Mouse (Mus musculus): ENCODE results near the gene H6pd.

H6pd gene

DNA sequence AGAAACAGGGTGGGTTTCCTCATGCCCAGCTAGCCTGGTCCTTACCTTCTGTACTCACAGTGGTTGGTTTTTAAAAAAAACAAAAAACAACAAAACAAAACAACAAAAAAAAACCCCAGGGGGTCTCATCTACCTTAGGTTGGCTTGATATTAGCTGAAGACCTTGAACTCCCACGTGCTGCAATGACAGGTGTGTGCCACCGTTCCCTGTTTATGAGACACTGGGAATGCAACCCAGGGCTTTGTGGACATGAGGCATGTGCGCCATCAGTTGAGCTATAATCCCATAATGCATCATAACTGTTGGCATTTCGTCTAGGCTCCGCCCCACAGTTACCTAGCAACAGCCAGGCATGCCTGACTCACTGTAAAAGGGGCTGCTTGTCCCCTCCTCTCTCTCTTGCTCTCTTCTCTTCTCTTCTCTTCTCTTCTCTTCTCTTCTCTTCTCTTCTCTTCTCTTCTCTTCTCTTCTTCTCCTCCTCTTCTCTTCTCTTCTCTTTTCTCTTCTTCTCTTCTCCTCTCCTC, 33.0 kb downstream of the H6pd start:
- in situ Hi-C loops (cut with MboI, MseI), result no loop called here

DNA sequence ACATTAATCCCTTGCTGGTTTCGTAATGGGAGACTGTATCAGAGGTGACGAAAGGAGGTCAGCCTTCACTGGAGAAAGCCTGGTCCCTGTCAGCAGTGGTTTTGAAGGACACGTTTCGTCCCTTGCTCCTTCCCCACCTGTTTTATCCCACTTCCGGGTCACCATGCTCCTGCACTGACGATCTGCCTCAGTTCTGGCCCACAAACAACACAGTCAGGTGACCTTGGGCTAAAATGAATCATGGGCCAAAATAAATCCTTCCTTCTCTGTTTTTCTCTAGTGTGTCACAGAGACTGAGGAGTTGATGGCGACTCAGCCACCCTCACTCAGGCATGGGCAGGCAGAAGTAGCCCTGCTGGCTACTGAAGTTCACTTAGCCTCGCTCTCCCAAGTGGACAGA, 33.5 kb downstream of the H6pd start:
- in situ Hi-C loops (cut with MboI, MseI), result no loop called here

DNA sequence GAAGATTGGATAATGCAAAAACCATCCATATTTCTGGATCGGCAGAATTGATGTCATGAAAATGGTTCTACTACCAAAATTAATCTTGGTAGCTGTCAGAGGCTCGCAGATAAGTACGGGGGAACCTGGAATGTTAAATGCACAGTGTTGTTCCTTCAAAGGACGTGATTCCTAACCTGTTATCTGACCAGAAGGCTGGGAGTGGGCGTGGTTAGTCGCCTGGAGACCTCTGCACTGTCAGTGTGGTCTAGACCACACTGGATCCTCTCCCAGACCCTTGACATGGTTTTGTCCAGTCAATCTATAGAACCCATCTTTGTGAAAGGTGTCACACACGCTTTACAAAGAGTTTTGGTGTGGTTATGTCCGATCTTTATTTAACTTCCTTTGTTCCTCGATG, 37.4 kb downstream of the H6pd start:
- in situ Hi-C loops (cut with MboI, MseI), result no loop called here

DNA sequence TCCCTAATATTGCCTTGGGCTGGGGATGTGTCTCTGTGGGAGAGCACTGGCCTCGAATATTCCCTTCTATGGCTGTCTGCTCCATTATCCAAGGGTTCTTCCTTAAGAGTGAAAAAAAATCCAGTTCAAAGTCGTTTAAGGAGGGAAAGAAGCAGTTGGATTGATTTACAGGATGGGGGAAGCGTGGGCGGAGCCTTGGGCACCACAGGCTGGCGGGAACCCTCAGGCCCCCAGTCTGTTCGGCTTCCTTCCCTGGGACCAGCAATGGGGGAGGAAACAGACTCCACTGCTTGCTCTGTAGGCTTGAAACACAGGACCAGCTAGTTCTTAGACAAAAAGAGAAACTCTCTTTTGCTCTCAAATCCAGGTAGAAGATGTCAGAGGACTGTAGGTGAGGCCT, 40.3 kb downstream of the H6pd start:
- in situ Hi-C loops (cut with MboI, MseI), result loop anchor here (5.0 kb wide), 1 partner anchor 166 kb away; no protein-coding TSS in a partner anchor

DNA sequence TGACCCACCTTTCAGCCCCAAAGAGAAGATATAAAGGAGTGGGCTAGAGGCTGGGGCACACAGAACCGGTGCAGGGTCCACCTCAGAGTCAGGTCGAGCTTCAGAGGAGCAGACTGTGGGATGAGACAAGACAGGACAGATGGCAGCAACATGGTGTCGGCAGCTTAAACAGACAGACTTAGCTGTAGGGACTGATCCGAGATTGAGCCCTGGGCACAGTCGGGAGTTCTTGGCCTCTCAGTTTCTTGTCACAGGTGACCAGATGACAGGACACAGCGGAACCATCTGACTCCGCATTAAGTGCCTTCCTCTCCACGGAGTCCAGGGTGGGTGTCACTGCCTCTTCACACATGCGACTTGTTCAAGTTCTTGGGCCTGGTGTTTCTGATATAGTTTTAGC, 41.9 kb downstream of the H6pd start:
- in situ Hi-C loops (cut with MboI, MseI), result loop anchor here (5.0 kb wide), 1 partner anchor 165 kb away; no protein-coding TSS in a partner anchor

DNA sequence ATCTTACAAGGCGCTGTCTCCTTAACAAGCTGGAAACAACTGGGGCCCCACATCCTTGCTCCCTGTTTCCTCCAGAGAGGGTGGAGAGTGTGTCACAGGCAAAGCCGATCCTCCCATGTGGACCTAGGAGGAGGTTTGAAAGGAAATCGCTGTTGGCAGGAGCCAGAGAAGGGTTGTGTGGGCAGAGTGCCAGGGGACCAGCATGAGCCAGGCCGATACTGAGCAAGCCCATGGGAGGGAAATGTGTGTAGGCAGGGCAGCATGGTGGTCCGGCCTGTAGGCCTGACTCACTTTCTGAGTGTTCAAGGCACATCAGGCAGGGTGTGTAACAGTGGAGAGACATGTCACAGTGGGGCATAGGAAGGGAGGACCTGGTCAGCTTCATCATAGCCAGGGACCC, 42.6 kb downstream of the H6pd start:
- in situ Hi-C loops (cut with MboI, MseI), result loop anchor here (5.0 kb wide), 1 partner anchor 164 kb away; no protein-coding TSS in a partner anchor

DNA sequence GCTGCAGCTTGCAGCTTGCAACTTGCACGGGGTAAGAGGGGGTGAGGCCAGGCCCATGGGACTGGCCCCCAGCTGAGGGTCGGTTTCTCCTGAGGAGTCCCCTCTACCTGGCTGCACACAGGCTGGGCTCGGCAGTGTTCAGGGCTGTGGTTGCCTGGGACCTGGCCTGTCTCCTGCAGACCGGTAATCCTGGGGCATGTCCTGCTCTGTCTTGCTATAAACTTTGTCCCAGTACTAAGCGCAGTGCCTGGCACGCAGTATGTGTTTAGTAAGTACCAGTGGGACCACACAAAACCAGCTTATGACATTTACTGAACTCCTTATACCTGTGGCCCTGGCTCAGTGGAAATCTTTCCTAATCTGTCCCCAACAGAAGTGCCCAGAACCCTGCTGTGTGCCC, 43.2 kb downstream of the H6pd start:
- in situ Hi-C loops (cut with MboI, MseI), result loop anchor here (5.0 kb wide), 1 partner anchor 163 kb away; no protein-coding TSS in a partner anchor

DNA sequence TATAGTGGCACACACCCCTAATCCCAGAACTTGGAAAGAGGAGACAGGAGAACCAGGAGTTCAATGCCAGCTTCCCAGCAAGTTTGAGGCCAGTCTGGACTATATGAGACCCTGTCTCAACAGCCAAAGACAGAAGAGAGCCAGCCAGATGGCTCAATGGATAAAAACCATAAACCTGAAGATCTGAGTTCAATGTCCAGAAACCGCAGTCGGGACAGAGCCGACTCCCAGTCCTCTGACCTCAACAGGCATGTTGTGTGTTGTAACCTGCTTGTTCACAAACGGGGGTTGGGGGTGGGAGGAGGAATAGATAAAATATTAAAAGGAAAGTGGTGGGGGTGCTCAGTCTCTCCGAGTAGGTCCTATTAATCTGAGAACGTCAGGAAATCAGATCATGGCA, 43.6 kb downstream of the H6pd start:
- in situ Hi-C loops (cut with MboI, MseI), result loop anchor here (5.0 kb wide), 1 partner anchor 163 kb away; no protein-coding TSS in a partner anchor

DNA sequence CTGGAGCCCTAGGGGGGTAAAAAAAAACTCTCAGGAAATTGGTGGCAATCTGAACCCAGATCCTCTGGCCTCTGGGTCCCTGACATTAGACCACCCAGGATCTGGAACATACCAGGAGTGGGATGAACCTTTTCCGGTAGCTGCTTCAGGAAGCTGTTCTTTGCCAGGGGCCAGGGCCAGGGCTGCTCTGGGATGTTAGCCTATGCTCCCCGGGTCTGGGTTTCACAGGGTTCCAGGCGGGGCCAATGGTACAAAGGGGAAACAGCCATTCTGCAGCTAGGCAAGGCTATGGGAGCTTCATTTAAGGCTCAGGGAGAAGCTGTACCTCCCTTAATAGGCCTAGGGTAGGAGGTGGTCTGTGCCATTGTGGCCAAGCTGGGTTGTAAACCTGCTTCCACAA, 44.1 kb downstream of the H6pd start:
- in situ Hi-C loops (cut with MboI, MseI), result loop anchor here (5.0 kb wide), 1 partner anchor 162 kb away; no protein-coding TSS in a partner anchor

DNA sequence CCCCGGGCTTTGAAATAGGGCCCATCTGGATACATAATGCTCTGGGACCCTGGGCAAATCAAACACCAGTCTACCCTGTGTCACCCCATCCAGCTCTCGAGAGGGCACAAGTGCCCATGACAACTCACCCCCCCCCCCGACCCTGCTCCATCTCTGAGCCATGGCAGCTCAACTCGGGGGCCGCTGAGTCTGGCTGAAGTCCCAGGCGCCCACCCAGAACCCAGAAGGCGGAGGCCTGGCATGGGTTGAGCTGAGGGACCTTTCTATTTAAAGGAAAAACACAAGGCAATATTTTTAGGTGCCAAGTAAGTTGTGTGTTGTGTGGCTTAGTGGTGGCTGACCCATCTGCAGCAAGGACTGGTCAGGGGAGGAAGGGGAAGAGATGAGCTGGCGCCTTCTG, 44.5 kb downstream of the H6pd start:
- in situ Hi-C loops (cut with MboI, MseI), result no loop called here

DNA sequence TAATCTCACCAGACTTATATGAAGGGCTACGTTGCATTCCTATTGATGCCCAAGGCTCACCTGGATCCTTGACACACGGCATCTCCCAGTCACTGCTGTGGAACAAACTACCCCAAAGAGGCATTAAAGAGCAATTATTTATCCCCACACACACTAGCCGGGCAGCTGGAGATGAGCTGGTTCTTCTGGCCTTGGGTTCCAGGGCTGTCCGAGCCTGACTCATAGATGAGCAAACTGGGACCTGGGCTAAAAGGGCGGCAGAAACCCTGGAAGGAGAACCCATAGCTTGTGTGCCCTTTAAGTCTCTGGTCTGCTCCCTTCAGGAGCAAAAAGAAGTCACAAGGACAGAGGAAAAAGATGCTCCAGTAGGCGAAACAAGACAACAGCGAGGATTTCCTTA, 48.4 kb downstream of the H6pd start:
- in situ Hi-C loops (cut with MboI, MseI), result no loop called here

DNA sequence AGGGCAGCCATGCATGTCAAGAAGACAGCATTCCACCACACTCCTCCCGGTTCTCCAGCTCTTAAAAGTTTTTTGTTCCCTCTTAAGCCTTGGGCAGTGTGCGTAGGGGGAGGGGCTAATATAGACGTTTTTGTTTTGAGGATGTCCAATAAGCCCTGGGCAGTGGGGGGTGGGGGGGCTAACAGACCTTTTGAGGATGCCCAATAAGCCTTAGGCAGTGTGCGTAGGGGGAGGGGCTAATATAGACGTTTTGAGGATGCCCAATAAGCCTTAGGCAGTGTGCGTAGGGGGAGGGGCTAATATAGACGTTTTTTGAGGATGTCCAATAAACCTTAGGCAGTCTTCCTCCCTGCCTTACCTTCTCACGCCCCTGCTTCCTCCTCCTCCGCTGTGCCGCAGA, 49.0 kb downstream of the H6pd start:
- in situ Hi-C loops (cut with MboI, MseI), result loop anchor here (5.0 kb wide), 1 partner anchor 123 kb away; no protein-coding TSS in a partner anchor

DNA sequence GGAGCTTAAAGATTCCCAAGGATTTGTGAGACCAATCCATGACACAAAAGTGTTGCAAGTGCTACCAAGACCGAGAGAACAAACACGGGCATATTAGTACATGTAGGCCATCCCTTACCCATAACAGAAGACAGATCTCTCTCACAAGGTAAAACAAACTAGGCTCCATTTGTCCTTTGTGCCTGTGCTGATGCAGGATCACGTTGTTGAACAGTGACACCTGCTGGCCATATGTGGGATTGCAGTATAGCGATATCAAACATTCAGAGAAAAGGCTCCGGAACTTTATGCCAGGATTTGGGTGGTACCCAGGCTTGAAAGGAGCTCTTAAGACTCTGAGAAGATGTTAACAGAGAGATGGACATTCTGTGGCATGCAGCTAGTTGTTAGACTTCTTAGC, 50.3 kb downstream of the H6pd start:
- in situ Hi-C loops (cut with MboI, MseI), result loop anchor here (5.0 kb wide), 1 partner anchor 121 kb away; no protein-coding TSS in a partner anchor

DNA sequence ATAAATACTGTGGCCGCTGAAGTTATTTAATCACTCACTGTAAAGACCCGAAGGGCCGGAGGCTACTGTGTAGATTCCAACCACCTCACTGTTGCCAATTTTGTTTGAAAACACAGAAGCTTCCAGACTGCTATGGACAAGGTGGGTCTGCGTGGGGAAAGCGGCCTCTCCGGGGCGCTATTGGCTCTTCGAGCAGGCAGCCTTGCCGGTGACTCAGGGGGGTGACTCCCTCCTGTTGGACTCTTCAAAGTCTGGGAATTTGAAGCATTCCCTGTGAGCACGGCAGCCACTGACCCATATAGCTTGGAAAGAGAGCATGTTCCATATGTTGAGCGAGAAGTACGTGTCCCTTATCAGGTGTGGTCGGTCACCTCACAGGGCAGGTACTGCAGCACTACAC, 52.8 kb downstream of the H6pd start:
- in situ Hi-C loops (cut with MboI, MseI), result loop anchor here (5.0 kb wide), 1 partner anchor 119 kb away; no protein-coding TSS in a partner anchor

DNA sequence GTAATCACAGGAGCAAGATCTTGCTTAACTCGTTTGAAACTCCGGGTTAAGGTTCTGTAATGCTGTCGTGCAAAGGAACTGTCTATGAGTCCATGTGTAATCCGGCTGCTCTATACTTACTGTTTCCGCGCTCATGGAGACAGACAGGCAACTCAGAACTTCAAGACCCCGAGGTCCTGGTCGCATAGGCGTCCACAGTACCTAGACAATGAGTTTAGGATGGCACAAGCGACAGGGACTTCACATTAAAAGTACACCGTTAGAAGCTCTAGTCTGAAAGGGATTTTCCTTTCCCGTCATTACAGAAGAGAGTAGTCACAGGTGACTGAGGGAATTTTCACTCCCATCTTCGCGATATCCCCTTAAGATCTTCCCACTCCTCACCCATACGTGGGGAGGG, 53.2 kb downstream of the H6pd start:
- in situ Hi-C loops (cut with MboI, MseI), result loop anchor here (5.0 kb wide), 1 partner anchor 118 kb away; no protein-coding TSS in a partner anchor

DNA sequence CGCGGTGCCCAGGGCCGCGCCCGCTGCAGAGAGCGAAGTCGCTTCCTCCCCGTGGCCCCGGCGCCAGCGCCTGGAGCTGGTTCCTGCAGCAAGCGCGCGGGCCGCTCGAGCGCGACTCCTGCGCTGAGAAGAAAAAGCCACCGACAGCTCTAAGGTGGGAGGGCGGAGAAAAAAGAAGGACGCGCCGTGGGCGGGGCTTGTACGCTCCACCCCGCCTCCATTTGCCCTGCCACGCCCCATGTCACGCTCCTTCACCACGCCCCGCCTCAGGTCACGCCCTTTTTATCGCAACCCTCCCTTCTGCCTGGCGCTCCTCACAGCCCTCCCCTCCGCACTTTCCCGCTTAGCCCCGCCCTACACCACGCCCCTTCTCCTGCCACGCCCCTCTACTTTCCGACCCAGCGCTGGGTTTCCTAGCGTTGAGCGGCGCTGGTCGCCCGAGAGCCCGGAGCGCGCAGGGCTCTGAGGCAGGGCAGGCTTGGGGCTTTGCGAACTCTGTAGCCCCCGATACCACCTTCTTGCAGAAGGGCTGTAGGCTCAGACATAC, 53.9 kb downstream of the H6pd start, which contains the start of gene Spsb1:
Gene Spsb1 (minus strand): TSS at position 151 of the 547 bp plus-strand sequence.
- in situ Hi-C loops (cut with MboI, MseI), result loop anchor here (5.0 kb wide), 1 partner anchor 118 kb away; no protein-coding TSS in a partner anchor

DNA sequence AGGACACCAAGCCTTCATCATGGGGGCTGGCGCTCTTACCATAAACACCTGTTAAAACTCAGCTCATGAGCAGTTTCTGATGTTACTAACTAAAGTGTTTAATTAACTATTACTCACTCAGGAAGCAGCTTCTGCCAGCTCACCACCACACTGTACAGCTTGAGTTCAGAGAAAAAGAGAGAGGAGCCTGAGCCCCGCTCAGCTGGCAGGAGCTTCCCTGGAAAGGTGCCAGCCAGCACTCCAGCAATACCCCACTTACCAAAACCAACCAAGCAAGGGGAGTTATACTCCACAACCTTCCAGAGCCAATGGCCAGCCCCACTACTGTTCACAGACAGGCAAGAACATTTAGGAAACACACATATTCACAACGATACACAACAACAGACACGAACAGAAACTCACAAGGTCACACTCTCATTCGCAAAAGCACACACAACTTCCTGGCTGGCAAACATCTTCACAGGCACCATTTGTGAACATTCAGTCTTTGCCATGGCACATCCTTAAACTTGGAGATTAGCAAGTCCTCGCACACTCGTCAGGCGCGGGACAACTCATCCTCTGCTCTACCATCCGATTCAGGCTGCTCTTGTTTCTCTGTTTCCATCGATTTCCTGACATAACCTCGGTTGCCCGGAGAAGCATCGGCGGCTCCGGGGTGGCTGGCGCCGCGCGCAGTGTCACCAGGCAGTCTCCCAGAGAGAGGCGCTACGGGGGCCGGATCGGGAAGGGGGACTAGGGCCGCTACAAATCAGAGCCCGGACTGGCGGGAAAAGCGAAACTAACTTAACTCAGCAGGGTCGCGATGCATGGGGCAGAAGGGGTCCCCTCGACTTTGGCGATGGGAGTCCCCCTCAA, 55.0 kb downstream of the H6pd start:
- in situ Hi-C loops (cut with MboI, MseI), result no loop called here

DNA sequence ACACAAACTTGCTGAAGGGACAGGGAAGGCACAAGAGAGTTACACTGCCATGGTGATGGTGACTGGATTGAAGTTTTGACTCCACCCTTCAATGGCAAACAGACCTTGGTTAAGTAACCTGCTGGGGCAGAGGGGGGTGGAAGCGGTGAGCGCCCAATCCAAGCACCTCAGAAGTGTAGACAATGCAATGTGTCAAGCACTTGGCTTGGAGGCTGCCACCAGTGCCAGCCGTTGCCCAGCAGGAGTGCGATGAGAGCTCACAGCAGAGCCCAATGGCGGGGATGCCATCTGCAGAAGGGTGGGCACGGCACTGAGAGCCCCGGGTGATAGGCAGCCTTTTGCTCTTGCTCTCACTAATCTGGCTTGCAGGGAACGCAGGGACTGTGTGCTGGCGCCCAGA, 56.6 kb downstream of the H6pd start:
- in situ Hi-C loops (cut with MboI, MseI), result no loop called here

DNA sequence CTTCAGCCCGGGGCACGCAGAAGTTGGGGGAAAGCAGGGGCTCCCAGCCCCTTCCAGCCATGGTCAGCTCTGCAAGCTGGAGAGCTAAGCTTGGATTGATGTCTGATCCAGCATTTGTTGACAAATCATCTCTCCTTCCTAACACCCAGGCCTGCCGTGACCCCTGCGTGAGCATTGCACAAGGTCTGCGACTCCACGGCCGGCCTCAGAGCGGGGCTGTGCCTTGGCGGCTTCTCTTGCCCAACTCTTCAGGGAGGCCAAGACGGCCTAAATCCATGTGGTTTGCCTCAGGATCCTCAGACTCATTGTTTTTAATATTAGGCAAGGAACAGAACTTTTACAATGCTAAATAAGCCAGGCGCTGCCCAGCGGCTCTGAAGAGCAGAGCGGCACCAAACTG, 57.6 kb downstream of the H6pd start:
- in situ Hi-C loops (cut with MboI, MseI), result no loop called here

DNA sequence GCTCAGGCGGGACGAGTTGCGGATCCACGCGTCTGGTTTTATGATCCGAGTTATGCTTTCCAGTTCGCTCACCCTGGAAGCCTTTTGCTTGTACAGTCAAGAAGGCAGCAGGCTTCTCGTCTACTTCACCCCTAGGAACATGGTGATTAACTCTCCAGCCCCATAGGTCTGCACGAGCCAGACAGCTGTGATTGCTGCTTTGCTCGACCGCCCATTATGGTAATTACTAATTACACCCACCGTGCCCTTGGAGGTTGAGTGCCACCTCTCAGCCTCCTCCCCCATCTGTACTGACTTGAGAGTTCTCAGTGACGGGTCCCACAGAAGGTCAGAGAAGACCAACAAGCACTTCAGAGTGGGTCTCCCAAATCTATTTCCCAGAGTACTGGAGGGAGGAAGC, 59.1 kb downstream of the H6pd start:
- in situ Hi-C loops (cut with MboI, MseI), result loop anchor here (5.0 kb wide), 1 partner anchor 52 kb away; no protein-coding TSS in a partner anchor

DNA sequence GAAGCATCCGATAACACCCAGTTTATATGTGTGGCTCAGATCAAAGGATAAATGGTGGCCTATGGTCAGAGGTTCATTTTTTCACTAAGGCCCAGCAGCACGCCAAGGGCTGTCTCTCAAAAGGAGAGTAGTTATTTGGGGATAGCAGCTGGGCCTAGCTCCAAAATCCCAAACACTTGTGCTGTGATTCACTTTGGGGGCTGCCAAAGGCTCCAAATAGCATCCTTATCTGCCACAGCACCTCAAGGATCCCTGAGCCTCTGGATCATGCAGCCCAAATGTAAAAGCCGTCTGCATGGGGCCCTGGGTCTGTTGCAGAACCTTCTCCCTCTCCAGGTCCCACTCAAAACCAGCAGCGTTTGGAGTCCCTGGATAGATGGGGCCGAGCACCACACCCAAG, 60.7 kb downstream of the H6pd start:
- in situ Hi-C loops (cut with MboI, MseI), result loop anchor here (5.0 kb wide), 1 partner anchor 51 kb away; no protein-coding TSS in a partner anchor

DNA sequence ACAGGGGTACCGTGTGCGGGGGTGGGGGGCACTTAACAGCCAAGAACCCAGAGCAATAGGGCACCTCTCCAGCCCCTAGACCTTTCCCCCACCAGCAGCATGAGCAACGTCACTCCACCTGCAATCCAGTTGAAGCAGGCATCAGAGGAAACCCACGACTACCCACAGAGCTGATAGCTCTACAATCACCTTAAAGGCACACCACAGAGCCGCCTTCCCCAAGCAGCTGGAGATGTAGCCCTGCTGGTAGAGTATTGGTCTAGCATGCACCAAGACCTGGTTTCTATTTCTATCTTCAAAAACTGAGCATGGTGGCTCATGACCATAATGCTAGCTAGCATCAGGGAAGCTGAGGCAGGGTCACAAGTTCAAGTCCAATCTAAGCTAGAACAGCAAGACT, 61.4 kb downstream of the H6pd start:
- in situ Hi-C loops (cut with MboI, MseI), result loop anchor here (5.0 kb wide), 1 partner anchor 50 kb away; no protein-coding TSS in a partner anchor

Data from T-helper 2 cell (primary cell).